Mouse (Mus musculus) hindbrain, postnatal 0 days (tissue): Measurements from ENCODE around the gene Rpl35. TPM values are rescaled to one million over a fixed set of nuclear protein-coding genes. Genes with fewer than 3 reads are reported as not detected.

Experiments used
- ATAC-seq: fragments of 200-750 bp; cut with Nextera tagmentation; 2 replicates; pipeline ENCODE4 v1.8.0; 2017; ENCODE audit warnings: mild to moderate bottlenecking, moderate TSS enrichment, moderate library complexity
- DNase-seq: peaks from one replicate; pipeline ENCODE4 v3.0.0-alpha.2; 2015; ENCODE audit warnings: low spot score
- H3K27ac ChIP-seq: fragments of 300-500 bp; sonication (generic); 2 replicates; pipeline ENCODE4 v1.5.1; 2014; ENCODE audit warnings: mild to moderate bottlenecking
- H3K27me3 ChIP-seq: fragments of 300-500 bp; sonication (generic); 2 replicates; pipeline ENCODE4 v1.6.1; 2014; ENCODE audit warnings: low read length, mixed read lengths; ENCODE audit not compliant: insufficient read depth
- H3K36me3 ChIP-seq: fragments of 300-500 bp; sonication (generic); 2 replicates; pipeline ENCODE4 v1.6.1; 2014; ENCODE audit warnings: low read length, mixed read lengths; ENCODE audit not compliant: insufficient read depth
- H3K4me1 ChIP-seq: fragments of 300-500 bp; sonication (generic); 2 replicates; pipeline ENCODE4 v1.6.1; 2014; ENCODE audit warnings: antibody characterized with exemption, low read length, mixed read lengths; ENCODE audit not compliant: insufficient read depth
- H3K4me2 ChIP-seq: fragments of 300-500 bp; sonication (generic); 2 replicates; pipeline ENCODE4 v1.6.1; 2014; ENCODE audit warnings: low read depth, mild to moderate bottlenecking, low read length, moderate library complexity, mixed read lengths
- H3K4me3 ChIP-seq: fragments of 300-500 bp; sonication (generic); 2 replicates; pipeline ENCODE4 v1.5.1; 2014; ENCODE audit warnings: low read length
- H3K9ac ChIP-seq: fragments of 300-500 bp; sonication (generic); replicated peaks from 2 replicates; pipeline ENCODE4 v1.6.1; 2014; ENCODE audit warnings: mild to moderate bottlenecking, low read length, moderate library complexity, mixed read lengths
- H3K9me3 ChIP-seq: fragments of 300-500 bp; sonication (generic); 2 replicates; pipeline ENCODE4 v1.6.1; 2016; ENCODE audit warnings: low read length, mixed read lengths
- CTCF ChIP-seq: IDR thresholded peaks from 2 replicates; pipeline ENCODE4 v1.5.1; 2016; ENCODE audit warnings: antibody characterized with exemption, control low read depth, low read depth
- WGBS: fragments of 180-500 bp; shearing (Covaris S2); extraction: QIAGEN DNeasy Blood & Tissue Kit; methylation state at CpG from one replicate; pipeline ENCODE4 v1.1.7; 2014; 5-methylcytosine and 5-hydroxymethylcytosine counted together
- polyA plus RNA-seq: library from polyadenylated mRNA; unstranded; fragments of >200 nt; fragmentation: Nextera tagmentation; extraction: Ambion mirVana; gene quantifications from 2 replicates; pipeline ENCODE4 v1.2.1, GENCODE M21; 2015
- total RNA-seq: library from RNA; depleted of rRNA; stranded (reverse); fragments of >200 nt; gene quantifications from 2 replicates; pipeline ENCODE4 v1.2.3, GENCODE M21; 2014

The Rpl35 gene
- total and polyA plus RNA-seq, 2 experiments from 2014 or later = 46.1 to 600 TPM

DNA sequence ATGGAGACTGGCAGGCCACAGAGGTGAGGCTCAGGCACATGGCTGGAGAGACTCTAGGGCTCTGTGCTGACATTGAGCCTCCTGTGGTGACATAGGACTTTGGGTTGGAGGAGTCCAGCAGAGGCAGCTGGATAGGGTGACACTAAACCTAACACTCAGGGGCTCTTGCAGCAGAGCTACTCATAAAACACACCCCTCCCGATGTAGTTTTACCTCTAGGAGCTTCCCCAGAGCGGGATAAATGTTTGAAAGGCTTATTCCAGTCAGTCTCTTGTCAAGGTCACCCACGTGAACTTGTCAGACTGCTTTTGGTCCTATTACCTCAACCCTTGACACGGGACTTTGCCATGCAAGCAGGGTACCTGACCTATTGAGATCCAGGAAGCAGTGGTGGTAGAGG lies 6.0 kb downstream of the Rpl35 start:
- H3K9me3 ChIP-seq = no peaks in the 10 kb centered on the region
- no peak overlapping the region for H3K9ac ChIP-seq
- ATAC-seq (no peak), DNase-seq (no peak)
- peaks cover 7% of the 10 kb centered on the region; the same call in 1 of the 2 replicates for H3K4me1 ChIP-seq
- H3K27ac ChIP-seq = no peak overlapping the region
- WGBS = 63% methylated on average over 4 of the region's 4 CpGs
- H3K36me3 ChIP-seq = peaks cover 31% of the 10 kb centered on the region
- no peak for TF ChIP-seq CTCF
- no peak overlapping the region for H3K4me3 ChIP-seq
- no peaks in the 10 kb centered on the region for H3K27me3 ChIP-seq
- no peak overlapping the region for H3K4me2 ChIP-seq

DNA sequence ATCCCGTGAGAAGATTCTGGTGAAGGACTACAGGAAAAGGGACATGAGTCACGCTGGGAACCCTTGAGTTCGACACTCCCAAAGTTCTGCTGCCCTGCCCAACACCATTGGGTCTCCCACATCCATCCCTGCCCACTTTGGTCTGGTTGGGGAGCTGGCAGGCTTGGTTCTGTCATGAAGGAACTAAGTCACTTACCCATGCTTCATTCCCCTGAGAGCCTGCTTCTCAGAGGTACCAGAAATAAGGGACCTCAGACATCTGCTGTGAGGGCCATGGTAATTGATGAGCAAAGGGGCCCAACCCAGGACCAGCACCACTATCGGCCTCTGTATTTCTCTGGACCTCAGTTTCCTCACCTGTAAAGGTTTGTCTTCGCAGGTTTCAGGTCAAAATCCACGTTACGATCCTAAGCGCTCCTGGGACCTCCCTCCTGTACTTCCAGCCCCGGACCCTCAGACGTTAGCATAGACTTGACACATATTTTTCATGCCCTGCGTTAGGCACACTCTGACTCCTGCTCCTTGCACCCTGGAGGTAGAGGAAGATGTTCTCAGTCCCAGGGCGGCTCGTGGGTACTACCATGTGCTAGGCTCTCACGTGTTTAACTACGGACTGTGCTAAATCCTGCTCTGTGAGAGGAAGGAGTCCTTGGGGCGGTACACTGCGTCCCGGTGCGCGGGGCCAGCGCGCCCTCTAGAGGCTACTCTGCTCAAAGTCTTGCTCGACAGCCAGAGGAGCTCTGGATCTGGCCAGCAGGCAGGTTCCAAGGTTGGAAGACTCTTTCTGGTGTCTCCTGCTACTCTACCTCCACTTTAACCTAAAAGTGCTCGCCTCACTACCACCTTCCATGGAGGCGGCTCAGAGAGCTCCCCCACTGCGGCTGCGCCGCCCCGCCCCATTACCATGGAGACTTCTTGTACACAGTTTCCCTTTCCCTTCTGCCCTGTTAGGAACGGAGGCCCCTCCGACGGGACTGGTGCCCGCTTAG lies 7.7 kb downstream of the Rpl35 start, which contains the start of gene Wdr38:
Gene Wdr38, plus strand, starts transcription at position 91 of the 989 bp plus-strand sequence.
- Histone ChIP-seq H3K4me3 (peak within 1 kb of the TSS; percentile 34), H3K27ac (no peak within 1 kb of the TSS), H3K27me3 (no peaks in the 10 kb centered on the region), H3K4me2 (peak within 1 kb of the TSS; percentile 55), H3K9me3 (no peaks in the 10 kb centered on the region), H3K4me1 (no peaks in the 10 kb centered on the region), H3K36me3 (peaks cover 27% of the 10 kb centered on the region), H3K9ac (peak within 1 kb of the TSS; percentile 48)
- WGBS = 15% methylated on average over 33 of the region's 33 CpGs
- peak; percentile 92 for DNase-seq
- peak; percentile 96 for TF ChIP-seq CTCF
- peak; percentile 93 for ATAC-seq

GRCm38 (mm10) chr2:38992452-38992851 lies 13.0 kb downstream of the Rpl35 start:
- Histone ChIP-seq H3K9ac (no peak overlapping the region), H3K4me3 (no peak overlapping the region), H3K36me3 (no peaks in the 10 kb centered on the region), H3K9me3 (no peaks in the 10 kb centered on the region), H3K4me2 (no peak overlapping the region), H3K27me3 (no peaks in the 10 kb centered on the region), H3K27ac (no peak overlapping the region; the same call in 1 of the 2 replicates), H3K4me1 (no peaks in the 10 kb centered on the region)
- ATAC-seq = no peak
- no peak for TF ChIP-seq CTCF
- no peak for DNase-seq
- 22% methylated on average over 4 of the region's 4 CpGs for WGBS

- Histone ChIP-seq H3K4me3 (no peak overlapping the region), H3K9me3 (no peaks in the 10 kb centered on the region), H3K4me1 (no peaks in the 10 kb centered on the region), H3K9ac (no peak overlapping the region), H3K36me3 (no peaks in the 10 kb centered on the region), H3K27me3 (no peaks in the 10 kb centered on the region), H3K4me2 (no peak overlapping the region), H3K27ac (no peak overlapping the region)
- no peak for TF ChIP-seq CTCF
- no peak for DNase-seq
- no peak for ATAC-seq
- WGBS = 75% methylated on average over 4 of the region's 4 CpGs
Measured at GRCm38 (mm10) chr2:38992004-38992403, 13.4 kb downstream of the Rpl35 start.

GRCm38 (mm10) chr2:38988929-38989328 lies 16.5 kb downstream of the Rpl35 start:
- no peak overlapping the region for H3K4me3 ChIP-seq
- H3K9ac ChIP-seq = no peak overlapping the region
- TF ChIP-seq CTCF = no peak
- 94% methylated on average over 2 of the region's 2 CpGs for WGBS
- ATAC-seq (no peak), DNase-seq (no peak)
- no peaks in the 10 kb centered on the region for H3K4me1 ChIP-seq
- no peaks in the 10 kb centered on the region for H3K9me3 ChIP-seq
- no peak overlapping the region for H3K4me2 ChIP-seq
- no peak overlapping the region for H3K27ac ChIP-seq
- no peaks in the 10 kb centered on the region for H3K27me3 ChIP-seq
- H3K36me3 ChIP-seq = no peaks in the 10 kb centered on the region

DNA sequence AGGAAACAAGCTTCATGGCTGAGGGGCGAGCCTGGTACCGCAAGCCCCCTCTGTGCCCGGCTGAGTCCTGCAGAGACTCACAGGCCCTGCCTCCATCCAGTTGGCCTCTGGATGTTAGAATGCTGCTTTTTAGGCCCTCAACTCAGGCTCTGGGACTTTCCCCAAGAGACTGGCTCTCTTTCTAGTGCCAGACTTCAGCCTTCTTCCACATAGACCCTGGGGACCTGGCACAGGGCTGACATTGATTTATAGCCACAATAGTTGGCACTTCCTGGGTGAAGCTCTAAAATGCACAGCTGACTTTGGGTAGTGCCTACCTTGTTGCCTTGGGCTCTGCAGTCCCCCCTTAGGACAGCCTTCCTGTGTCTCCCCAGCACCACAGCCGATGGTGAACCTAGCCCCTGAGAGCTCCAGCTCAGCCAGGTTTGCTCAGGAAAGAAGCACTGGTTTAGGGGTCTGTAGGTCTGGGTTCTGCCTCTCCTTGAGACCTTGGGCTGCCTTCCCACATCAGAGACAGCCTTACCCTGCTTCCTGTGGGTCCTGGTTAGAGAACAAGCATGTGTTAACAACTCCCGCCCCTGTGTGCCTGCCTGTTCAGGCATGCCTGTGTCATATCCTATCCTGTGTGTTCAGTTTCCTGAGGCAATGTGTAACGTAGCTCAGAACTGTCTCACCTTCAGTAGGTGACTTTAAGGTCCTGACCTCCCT lies 17.5 kb downstream of the Rpl35 start:
- ATAC-seq (no peak), DNase-seq (no peak)
- H3K4me2 ChIP-seq = no peak overlapping the region
- no peaks in the 10 kb centered on the region for H3K27me3 ChIP-seq
- no peak overlapping the region for H3K27ac ChIP-seq
- no peaks in the 10 kb centered on the region for H3K4me1 ChIP-seq
- 79% methylated on average over 6 of the region's 6 CpGs for WGBS
- TF ChIP-seq CTCF = no peak
- H3K9ac ChIP-seq = no peak overlapping the region
- H3K4me3 ChIP-seq = no peak overlapping the region
- H3K9me3 ChIP-seq = no peaks in the 10 kb centered on the region
- H3K36me3 ChIP-seq = no peaks in the 10 kb centered on the region
